Mouse (Mus musculus): Measurements from ENCODE around the gene Mrpl45. TPM values are rescaled to one million over a fixed set of nuclear protein-coding genes. Genes with fewer than 3 reads are reported as not detected.
"Not testable (repeated sequence)": the region's sequence is repeated elsewhere in the genome, so short reads cannot be mapped to it uniquely, and the experiment has no call there.

Mrpl45 gene
- 56.5 and 59.8 TPM in 2 replicates for polyA plus RNA-seq (2015; fragmentation: Nextera tagmentation; extraction: Ambion mirVana)

DNA sequence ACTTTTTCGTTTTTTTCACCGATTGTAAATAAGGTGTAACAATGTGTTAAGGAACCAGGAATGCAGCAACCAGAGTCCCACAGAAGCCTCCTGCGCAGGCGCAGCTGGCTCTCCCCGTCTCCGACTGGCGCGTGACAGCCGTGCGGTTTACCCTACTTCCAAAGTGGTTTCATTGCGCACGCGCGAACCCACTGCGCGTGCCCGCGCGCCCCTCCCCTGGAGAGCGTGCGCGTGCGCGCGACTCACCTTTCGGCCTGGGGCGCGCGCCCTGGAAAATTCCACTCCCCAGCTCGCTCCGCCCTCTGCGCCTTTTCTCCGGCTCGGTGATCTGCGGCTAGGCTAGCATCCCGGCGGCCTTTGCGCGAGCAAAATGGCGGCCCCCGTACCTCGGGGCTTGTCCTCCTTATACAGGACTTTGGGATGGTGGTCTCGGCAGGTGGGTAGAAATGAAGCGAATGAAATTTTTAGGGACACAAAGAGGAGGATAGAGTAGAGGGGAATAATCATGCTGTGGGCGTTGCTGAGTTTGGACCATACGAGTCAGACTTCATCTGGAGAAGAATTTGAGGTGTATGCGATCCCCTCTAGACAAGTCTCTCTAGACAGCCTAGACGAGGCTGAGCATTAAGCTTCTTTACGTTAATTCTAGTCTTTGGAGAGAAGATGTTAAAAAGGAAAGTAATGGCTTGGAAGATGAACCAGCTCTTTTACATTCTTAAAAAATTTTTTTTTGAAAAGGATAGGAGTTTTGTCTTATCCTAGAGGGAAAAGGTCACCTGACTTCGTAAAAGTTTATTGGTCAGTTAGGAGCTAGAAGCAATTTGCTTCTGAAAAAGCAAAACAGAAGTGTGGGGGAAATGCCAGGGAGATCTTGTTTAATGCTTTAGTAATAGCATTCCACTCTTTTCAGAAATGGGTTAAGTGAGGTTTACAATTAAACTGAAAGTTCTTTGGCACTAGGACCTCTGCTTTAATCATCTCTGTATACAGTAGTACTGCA, at the start of gene Mrpl45:
Gene Mrpl45 (plus strand): TSS at position 213 of the 1,000 bp plus-strand sequence.
- Histone ChIP-seq H3K9me3 (ENCODE audit: low read length) (no peaks in the 10 kb centered on the region), H3K9ac (replicated peaks; ENCODE audit: low read length) (peak within 1 kb of the TSS; percentile 72)
- peak; percentile 93 for ATAC-seq (ENCODE audit: low FRiP score, low TSS enrichment)

GRCm38 (mm10) chr11:97266544-97266943, 49.0 kb upstream of the Mrpl45 start:
- not testable (repeated sequence) for H3K27me3 ChIP-seq (ENCODE audit: insufficient read depth, low read length); ATAC-seq (ENCODE audit: low FRiP score, low TSS enrichment); H3K9me3 ChIP-seq (ENCODE audit: low read length); H3K36me3 ChIP-seq (ENCODE audit: insufficient read depth, low read length); H3K4me2 ChIP-seq (replicated peaks; ENCODE audit: low read depth, low read length); H3K4me3 ChIP-seq (ENCODE audit: low read length); H3K27ac ChIP-seq (ENCODE audit: low read length); H3K9ac ChIP-seq (replicated peaks; ENCODE audit: low read length); H3K4me1 ChIP-seq (ENCODE audit: insufficient read depth, low read length)
- WGBS = 86% methylated on average over 1 of the region's 1 CpGs

More for the DNA sequence above, at the start of gene Mrpl45:
- H3K4me2 ChIP-seq (replicated peaks; ENCODE audit: low read depth, low read length) = peak within 1 kb of the TSS; percentile 63
- no peaks in the 10 kb centered on the region for H3K36me3 ChIP-seq (ENCODE audit: insufficient read depth, low read length)
- H3K4me3 ChIP-seq (ENCODE audit: low read length) = peak within 1 kb of the TSS; percentile 71
- H3K27me3 ChIP-seq (ENCODE audit: insufficient read depth, low read length) = no peaks in the 10 kb centered on the region
- H3K4me1 ChIP-seq (ENCODE audit: insufficient read depth, low read length) = peaks cover 20% of the 10 kb centered on the region
- H3K27ac ChIP-seq (ENCODE audit: low read length) = peak within 1 kb of the TSS; percentile 83
- under 1% methylated on average over 50 of the region's 50 CpGs for WGBS

DNA sequence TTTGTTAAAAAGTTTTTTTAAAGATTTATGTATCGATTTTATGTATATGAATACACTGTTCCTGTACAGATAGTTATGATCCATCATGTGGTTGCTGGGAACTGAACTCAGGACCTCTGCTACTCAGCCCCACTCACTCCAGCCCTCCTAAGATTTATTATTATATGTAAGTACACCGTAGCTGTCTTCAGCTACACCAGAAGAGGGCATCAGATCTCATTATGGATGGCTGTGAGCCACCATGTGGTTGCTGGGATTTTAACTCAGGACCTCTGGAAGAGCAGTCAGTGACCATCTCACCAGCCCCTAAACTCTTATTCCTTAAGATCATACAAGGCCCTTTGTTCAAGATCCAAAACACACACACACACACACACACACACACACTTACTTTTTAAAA, 45.5 kb upstream of the Mrpl45 start:
- WGBS = 70% methylated on average over 2 of the region's 2 CpGs
- not testable (repeated sequence) for H3K27ac ChIP-seq (ENCODE audit: low read length); ATAC-seq (ENCODE audit: low FRiP score, low TSS enrichment); H3K9me3 ChIP-seq (ENCODE audit: low read length); H3K4me3 ChIP-seq (ENCODE audit: low read length); H3K4me2 ChIP-seq (replicated peaks; ENCODE audit: low read depth, low read length); H3K27me3 ChIP-seq (ENCODE audit: insufficient read depth, low read length); H3K36me3 ChIP-seq (ENCODE audit: insufficient read depth, low read length); H3K9ac ChIP-seq (replicated peaks; ENCODE audit: low read length); H3K4me1 ChIP-seq (ENCODE audit: insufficient read depth, low read length)

GRCm38 (mm10) chr11:97272835-97273234, 42.7 kb upstream of the Mrpl45 start:
- no peak overlapping the region for H3K4me2 ChIP-seq (replicated peaks; ENCODE audit: low read depth, low read length)
- 94% methylated on average over 4 of the region's 4 CpGs for WGBS
- no peaks in the 10 kb centered on the region for H3K9me3 ChIP-seq (ENCODE audit: low read length)
- H3K27me3 ChIP-seq (ENCODE audit: insufficient read depth, low read length) = no peaks in the 10 kb centered on the region
- H3K4me3 ChIP-seq (ENCODE audit: low read length) = no peak overlapping the region
- no peaks in the 10 kb centered on the region for H3K36me3 ChIP-seq (ENCODE audit: insufficient read depth, low read length)
- H3K27ac ChIP-seq (ENCODE audit: low read length) = no peak overlapping the region
- no peak for ATAC-seq (ENCODE audit: low FRiP score, low TSS enrichment)
- peaks cover 1% of the 10 kb centered on the region for H3K4me1 ChIP-seq (ENCODE audit: insufficient read depth, low read length)
- no peak overlapping the region for H3K9ac ChIP-seq (replicated peaks; ENCODE audit: low read length)

- H3K36me3 ChIP-seq (ENCODE audit: insufficient read depth, low read length) = no peaks in the 10 kb centered on the region
- no peak overlapping the region for H3K9ac ChIP-seq (replicated peaks; ENCODE audit: low read length)
- WGBS = 88% methylated on average over 5 of the region's 5 CpGs
- H3K4me2 ChIP-seq (replicated peaks; ENCODE audit: low read depth, low read length) = no peak overlapping the region
- H3K27me3 ChIP-seq (ENCODE audit: insufficient read depth, low read length) = no peaks in the 10 kb centered on the region
- H3K4me1 ChIP-seq (ENCODE audit: insufficient read depth, low read length) = peaks cover 8% of the 10 kb centered on the region
- H3K9me3 ChIP-seq (ENCODE audit: low read length) = no peaks in the 10 kb centered on the region
- H3K4me3 ChIP-seq (ENCODE audit: low read length) = no peak overlapping the region
- H3K27ac ChIP-seq (ENCODE audit: low read length) = no peak overlapping the region
- no peak for ATAC-seq (ENCODE audit: low FRiP score, low TSS enrichment)
Measured at GRCm38 (mm10) chr11:97273613-97274012, 41.9 kb upstream of the Mrpl45 start.

- not testable (repeated sequence) for H3K9me3 ChIP-seq (ENCODE audit: low read length); H3K27ac ChIP-seq (ENCODE audit: low read length); H3K36me3 ChIP-seq (ENCODE audit: insufficient read depth, low read length); H3K4me3 ChIP-seq (ENCODE audit: low read length); H3K9ac ChIP-seq (replicated peaks; ENCODE audit: low read length); ATAC-seq (ENCODE audit: low FRiP score, low TSS enrichment); H3K27me3 ChIP-seq (ENCODE audit: insufficient read depth, low read length); H3K4me2 ChIP-seq (replicated peaks; ENCODE audit: low read depth, low read length)
- WGBS = 91% methylated on average over 6 of the region's 6 CpGs
- peaks cover 14% of the 10 kb centered on the region for H3K4me1 ChIP-seq (ENCODE audit: insufficient read depth, low read length)
Measured at GRCm38 (mm10) chr11:97274947-97275346, 40.6 kb upstream of the Mrpl45 start.

GRCm38 (mm10) chr11:97275349-97275748, 40.2 kb upstream of the Mrpl45 start:
- H3K9ac ChIP-seq (replicated peaks; ENCODE audit: low read length) = no peak overlapping the region
- H3K27ac ChIP-seq (ENCODE audit: low read length) = no peak overlapping the region
- H3K4me1 ChIP-seq (ENCODE audit: insufficient read depth, low read length) = peaks cover 14% of the 10 kb centered on the region
- no peak overlapping the region for H3K4me3 ChIP-seq (ENCODE audit: low read length)
- WGBS = 92% methylated on average over 2 of the region's 2 CpGs
- H3K9me3 ChIP-seq (ENCODE audit: low read length) = no peaks in the 10 kb centered on the region
- no peak for ATAC-seq (ENCODE audit: low FRiP score, low TSS enrichment)
- H3K36me3 ChIP-seq (ENCODE audit: insufficient read depth, low read length) = no peaks in the 10 kb centered on the region
- no peak overlapping the region for H3K4me2 ChIP-seq (replicated peaks; ENCODE audit: low read depth, low read length)
- H3K27me3 ChIP-seq (ENCODE audit: insufficient read depth, low read length) = no peaks in the 10 kb centered on the region

- H3K4me2 ChIP-seq (replicated peaks; ENCODE audit: low read depth, low read length) = no peak overlapping the region
- ATAC-seq (ENCODE audit: low FRiP score, low TSS enrichment) = no peak
- H3K4me3 ChIP-seq (ENCODE audit: low read length) = no peak overlapping the region
- no peaks in the 10 kb centered on the region for H3K27me3 ChIP-seq (ENCODE audit: insufficient read depth, low read length)
- 31% methylated on average over 1 of the region's 1 CpGs for WGBS
- H3K4me1 ChIP-seq (ENCODE audit: insufficient read depth, low read length) = peaks cover 17% of the 10 kb centered on the region
- H3K9ac ChIP-seq (replicated peaks; ENCODE audit: low read length) = no peak overlapping the region
- no peak overlapping the region for H3K27ac ChIP-seq (ENCODE audit: low read length)
- no peaks in the 10 kb centered on the region for H3K9me3 ChIP-seq (ENCODE audit: low read length)
- no peaks in the 10 kb centered on the region for H3K36me3 ChIP-seq (ENCODE audit: insufficient read depth, low read length)
Measured at GRCm38 (mm10) chr11:97276019-97276418, 39.5 kb upstream of the Mrpl45 start.

DNA sequence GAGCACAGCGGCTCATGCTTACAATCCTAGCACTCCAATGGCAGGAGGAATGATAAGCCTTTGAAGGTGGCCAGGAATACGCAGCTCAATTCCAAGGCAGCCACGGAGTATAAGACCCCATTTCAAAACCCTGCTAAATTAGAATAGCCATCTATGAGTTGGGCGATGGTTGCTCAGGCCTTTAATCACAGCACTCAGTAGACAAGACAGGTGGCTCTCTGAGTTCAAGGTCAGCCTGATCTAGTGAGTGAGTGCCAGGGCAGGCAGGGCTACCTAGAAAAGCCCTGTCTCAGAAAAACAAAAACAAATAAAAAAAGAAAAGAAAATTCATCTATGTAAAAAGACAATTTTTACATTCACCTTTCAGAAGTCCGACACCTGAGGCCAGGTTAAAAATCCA, 38.4 kb upstream of the Mrpl45 start:
- 83% methylated on average over 5 of the region's 5 CpGs for WGBS
- no peak overlapping the region for H3K4me3 ChIP-seq (ENCODE audit: low read length)
- no peaks in the 10 kb centered on the region for H3K36me3 ChIP-seq (ENCODE audit: insufficient read depth, low read length)
- no peaks in the 10 kb centered on the region for H3K9me3 ChIP-seq (ENCODE audit: low read length)
- H3K4me2 ChIP-seq (replicated peaks; ENCODE audit: low read depth, low read length) = no peak overlapping the region
- H3K27ac ChIP-seq (ENCODE audit: low read length) = no peak overlapping the region
- no peak for ATAC-seq (ENCODE audit: low FRiP score, low TSS enrichment)
- H3K9ac ChIP-seq (replicated peaks; ENCODE audit: low read length) = no peak overlapping the region
- no peaks in the 10 kb centered on the region for H3K27me3 ChIP-seq (ENCODE audit: insufficient read depth, low read length)
- peaks cover 17% of the 10 kb centered on the region for H3K4me1 ChIP-seq (ENCODE audit: insufficient read depth, low read length)

GRCm38 (mm10) chr11:97278456-97278855, 37.1 kb upstream of the Mrpl45 start:
- H3K36me3 ChIP-seq (ENCODE audit: insufficient read depth, low read length) = no peaks in the 10 kb centered on the region
- peak overlapping the region; percentile 99 for H3K9ac ChIP-seq (replicated peaks; ENCODE audit: low read length)
- no peak for ATAC-seq (ENCODE audit: low FRiP score, low TSS enrichment)
- no peaks in the 10 kb centered on the region for H3K27me3 ChIP-seq (ENCODE audit: insufficient read depth, low read length)
- H3K4me3 ChIP-seq (ENCODE audit: low read length) = peak overlapping the region; percentile 100
- H3K4me2 ChIP-seq (replicated peaks; ENCODE audit: low read depth, low read length) = peak overlapping the region; percentile 78
- H3K4me1 ChIP-seq (ENCODE audit: insufficient read depth, low read length) = peaks cover 17% of the 10 kb centered on the region
- H3K9me3 ChIP-seq (ENCODE audit: low read length) = no peaks in the 10 kb centered on the region
- 63% methylated on average over 6 of the region's 6 CpGs for WGBS
- no peak overlapping the region for H3K27ac ChIP-seq (ENCODE audit: low read length)
